ENCODE assay signal across 13 mouse cellular contexts in the genomic region with DNA sequence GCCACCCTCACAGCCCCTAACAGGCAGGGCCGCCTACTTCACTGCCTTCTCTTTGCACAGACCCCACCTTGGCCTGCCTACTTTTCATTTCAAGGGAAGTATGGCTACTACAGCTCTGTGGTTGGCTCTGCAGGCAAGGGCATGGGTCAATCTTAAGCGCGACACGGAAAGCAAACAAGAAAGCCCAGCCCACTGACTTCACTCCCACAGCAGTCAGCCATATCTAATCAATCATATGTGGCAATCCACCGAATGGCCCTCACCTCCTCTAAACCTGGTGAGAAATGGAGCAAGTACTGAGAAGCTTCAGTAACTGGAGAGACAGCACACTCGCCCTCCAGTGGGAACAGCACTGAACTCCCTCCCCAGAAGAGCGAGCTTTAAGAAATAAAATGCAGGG. TPM values are rescaled to one million over a fixed set of nuclear protein-coding genes. Genes with fewer than 3 reads are reported as not detected.
DNase-seq lines count a peak whose midpoint lies in the region; ATAC-seq and TF ChIP-seq lines count a peak whose summit lies in the region.
"Had no signal": no experiment of that assay in that cellular context is flagged by ENCODE, and none has a peak within 500 bp of the region (broad histone marks: within the 10 kb centered on the region; RNA-seq: fewer than 3 reads in every experiment).

No protein-coding gene starts in this region.

- peaks cover 9% of the 10 kb centered on the region for H3K4me1 ChIP-seq in heart, adult 2 months (ENCODE audit: control insufficient read depth, insufficient read depth, low read length)
- H3K4me1 ChIP-seq in liver, embryonic 12.5 days: peaks cover 72% of the 10 kb centered on the region

- TF ChIP-seq POLR2A in heart, adult 2 months (IDR thresholded peaks at IDR 0.05; ENCODE audit: insufficient read depth, low read depth, low read length): no peak

- H3K4me3 ChIP-seq in heart, adult 2 months: no peak overlapping the region
- H3K4me3 ChIP-seq in liver, embryonic 12.5 days: 0 out of 2 replicates have a peak overlapping the region, but pooled peaks have one; percentile 15
- H3K4me3 ChIP-seq: forebrain, embryonic 13.5 days; limb, embryonic 12.5 days had no signal

- H3K27ac ChIP-seq in heart, adult 2 months: no peak overlapping the region
- H3K27ac ChIP-seq in liver, embryonic 12.5 days: peak overlapping the region; percentile 2
- H3K27ac ChIP-seq: forebrain, embryonic 13.5 days; limb, embryonic 12.5 days had no signal

- H3K27me3 ChIP-seq in heart, adult 2 months (ENCODE audit: control insufficient read depth, insufficient read depth, low read length): no peaks in the 10 kb centered on the region
- peaks cover 7% of the 10 kb centered on the region; the same call in 1 of the 2 replicates for H3K27me3 ChIP-seq in liver, embryonic 12.5 days (replicated peaks)
- H3K27me3 ChIP-seq: Patski had no signal

- WGBS in heart, adult 2 months: 64% methylated on average over 7 of the region's 7 CpGs
- WGBS in liver, embryonic 12.5 days (ENCODE audit: insufficient replicate concordance): 26% methylated on average over 7 of the region's 7 CpGs

- peaks cover 11% of the 10 kb centered on the region for H3K36me3 ChIP-seq in heart, adult 2 months (ENCODE audit: control insufficient read depth, insufficient read depth, low read length)
- peaks cover 7% of the 10 kb centered on the region; the same call in 1 of the 2 replicates for H3K36me3 ChIP-seq in liver, embryonic 12.5 days
- H3K36me3 ChIP-seq: limb, embryonic 12.5 days had no signal

- peak; percentile 19; the same call in 1 of the 2 replicates for TF ChIP-seq CTCF in heart, adult 2 months (IDR thresholded peaks at IDR 0.05)

- no peak for TF ChIP-seq EP300 in heart, adult 2 months (IDR thresholded peaks at IDR 0.05; ENCODE audit: insufficient read depth, low read depth, low read length)

- H3K9ac ChIP-seq in heart, adult 2 months (ENCODE audit: low read depth, low read length): no peak overlapping the region
- H3K9ac ChIP-seq in liver, embryonic 12.5 days: peak overlapping the region; percentile 42; the same call in 1 of the 2 replicates
- H3K9ac ChIP-seq: forebrain, embryonic 13.5 days; limb, embryonic 12.5 days had no signal

- H3K79me2 ChIP-seq in heart, adult 2 months (replicated peaks; ENCODE audit: control insufficient read depth, insufficient read depth, low read length): peaks cover 3% of the 10 kb centered on the region; the same call in 1 of the 2 replicates

- no peak for DNase-seq in heart, adult 2 months
- DNase-seq in heart, postnatal 10 days: no peak
- peak; percentile 28 for DNase-seq in thymus, postnatal 4 days
- DNase-seq in thymus, postnatal 10 days (ENCODE audit: low spot score in 2 of 2): no peak
- no peak for DNase-seq in spleen, adult 12 weeks (ENCODE audit: low spot score)
- DNase-seq in ovary, postnatal 36 days (ENCODE audit: low spot score): no peak
- DNase-seq in ovary, postnatal 14 days (ENCODE audit: low spot score): no peak
- DNase-seq: heart, adult 11 months; spleen, adult 18-20 months had no signal

- H3K9me3 ChIP-seq in liver, embryonic 12.5 days (replicated peaks): no peaks in the 10 kb centered on the region
- H3K9me3 ChIP-seq: forebrain, embryonic 13.5 days; limb, embryonic 12.5 days had no signal

- H3K4me2 ChIP-seq in liver, embryonic 12.5 days: peak overlapping the region; percentile 91
- H3K4me2 ChIP-seq: forebrain, embryonic 13.5 days; limb, embryonic 12.5 days had no signal

- intact Hi-C loops in heart, adult 2 months (cut with DNase I): loop anchor here (2.0 kb wide), 1 partner anchor 315 kb away; a partner anchor contains a TSS
- intact Hi-C loops in heart, postnatal 10 days (cut with DNase I): loop anchor here (10.0 kb wide), 1 partner anchor 113 kb away; no protein-coding TSS in a partner anchor

- no peak for ATAC-seq in liver, embryonic 12.5 days
- ATAC-seq: forebrain, embryonic 13.5 days; Patski had no signal

RNA-seq across cellular contexts. Expression of a gene that starts 4.0 kb away (rescaled TPM):
- total RNA-seq in heart, adult 2 months (2021): 10 to 100 TPM; 31.9 to 36.4 TPM
- 16.0 and 26.3 TPM in 2 replicates for polyA plus RNA-seq in heart, adult 2 months (2012; rRNA removed)
- total RNA-seq in heart, postnatal 10 days (2021): 10 to 100 TPM; 29.7 to 35.6 TPM
- polyA plus RNA-seq in liver, embryonic 12.5 days (2016; fragmentation: Nextera tagmentation; extraction: Ambion mirVana): 42.0 and 42.1 TPM in 2 replicates
